Mouse (Mus musculus): Measurements from ENCODE around the gene Sft2d1. TPM values are rescaled to one million over a fixed set of nuclear protein-coding genes. Genes with fewer than 3 reads are reported as not detected.
A peak's percentile ranks its signal among the peaks of the same experiment; 100 is the strongest.

Gene Sft2d1
- polyA plus RNA-seq, 1 experiment from 2014 or later: 109 TPM

GRCm38 (mm10) chr17:8370634-8371229 is 59.8 kb downstream of the Sft2d1 start:
- Histone ChIP-seq H3K27me3 (no peaks in the 10 kb centered on the region), H3K4me3 (no peak overlapping the region), H3K4me1 (peaks cover 67% of the 10 kb centered on the region), H3K9me3 (replicated peaks) (no peaks in the 10 kb centered on the region), H3K4me2 (replicated peaks) (peak overlapping the region; percentile 55; the same call in 1 of the 2 replicates), H3K36me3 (no peaks in the 10 kb centered on the region), H3K27ac (peak overlapping the region; percentile 98), H3K9ac (0 out of 2 replicates have a peak overlapping the region, but pooled peaks have one; percentile 27)
- no peak for ATAC-seq (ENCODE audit: low FRiP score)
- WGBS: 20% methylated on average over 13 of the region's 13 CpGs

GRCm38 (mm10) chr17:8371834-8372233 is 60.9 kb downstream of the Sft2d1 start:
- H3K27ac ChIP-seq: peak overlapping the region; percentile 98

GRCm38 (mm10) chr17:8372286-8373046 is 61.6 kb downstream of the Sft2d1 start:
- peak overlapping the region; percentile 98 for H3K27ac ChIP-seq
- H3K4me3 ChIP-seq: peak overlapping the region; percentile 32
- no peaks in the 10 kb centered on the region for H3K36me3 ChIP-seq
- H3K4me1 ChIP-seq: peaks cover 58% of the 10 kb centered on the region
- ATAC-seq (ENCODE audit: low FRiP score): peak; percentile 15; the same call in 1 of the 2 replicates
- H3K9me3 ChIP-seq (replicated peaks): no peaks in the 10 kb centered on the region
- WGBS: 1% methylated on average over 18 of the region's 18 CpGs
- peak overlapping the region; percentile 73 for H3K9ac ChIP-seq
- peak overlapping the region; percentile 55 for H3K4me2 ChIP-seq (replicated peaks)
- H3K27me3 ChIP-seq: no peaks in the 10 kb centered on the region

More at GRCm38 (mm10) chr17:8371834-8372233, 60.9 kb downstream of the Sft2d1 start:
- H3K36me3 ChIP-seq: no peaks in the 10 kb centered on the region
- H3K4me3 ChIP-seq: peak overlapping the region; percentile 32
- H3K9me3 ChIP-seq (replicated peaks): no peaks in the 10 kb centered on the region
- H3K4me2 ChIP-seq (replicated peaks): peak overlapping the region; percentile 55
- peak overlapping the region; percentile 73 for H3K9ac ChIP-seq
- peaks cover 65% of the 10 kb centered on the region for H3K4me1 ChIP-seq
- WGBS: 0% methylated on average over 7 of the region's 7 CpGs
- no peaks in the 10 kb centered on the region for H3K27me3 ChIP-seq
- ATAC-seq (ENCODE audit: low FRiP score): peak; percentile 77

Other genes with a start within 250 kb of the Sft2d1 start
- 0.18 TPM in 1 of 2 replicates, not detected in the other for gene Gm49673, start 163.3 kb upstream of the Sft2d1 start, polyA plus RNA-seq (2016; fragmentation: Nextera tagmentation; extraction: Ambion mirVana)
- gene Rnaset2a, start 163.0 kb upstream of the Sft2d1 start, polyA plus RNA-seq (2016; fragmentation: Nextera tagmentation; extraction: Ambion mirVana): 16.5 and 21.6 TPM in 2 replicates
- 34.6 TPM in 2 replicates for gene Fgfr1op, start 145.6 kb upstream of the Sft2d1 start, polyA plus RNA-seq (2016; fragmentation: Nextera tagmentation; extraction: Ambion mirVana)
- gene Ccr6, start 75.1 kb upstream of the Sft2d1 start, polyA plus RNA-seq (2016; fragmentation: Nextera tagmentation; extraction: Ambion mirVana): not detected in 2 replicates
- 134 and 138 TPM in 2 replicates for gene Mpc1, start 28.2 kb upstream of the Sft2d1 start, polyA plus RNA-seq (2016; fragmentation: Nextera tagmentation; extraction: Ambion mirVana)
- gene Prr18, start 26.4 kb downstream of the Sft2d1 start, polyA plus RNA-seq (2016; fragmentation: Nextera tagmentation; extraction: Ambion mirVana): 4.3 and 4.5 TPM in 2 replicates
- gene T2, start 44.9 kb downstream of the Sft2d1 start, polyA plus RNA-seq (2016; fragmentation: Nextera tagmentation; extraction: Ambion mirVana): 0.77 and 0.96 TPM in 2 replicates
- 0.36 and 1.6 TPM in 2 replicates for gene T, start 123.3 kb downstream of the Sft2d1 start, polyA plus RNA-seq (2016; fragmentation: Nextera tagmentation; extraction: Ambion mirVana)
- gene Pde10a, start 214.3 kb downstream of the Sft2d1 start, polyA plus RNA-seq (2016; fragmentation: Nextera tagmentation; extraction: Ambion mirVana): 12.4 and 13.9 TPM in 2 replicates

Data from hindbrain, embryonic 12.5 days (tissue).